9 mouse cellular contexts compared by ENCODE assay signal in genomic region chr12:69184342-69185295, GRCm38 (mm10). TPM values are rescaled to one million over a fixed set of nuclear protein-coding genes. Genes with fewer than 3 reads are reported as not detected.
DNase-seq lines count a peak whose midpoint lies in the region; ATAC-seq and TF ChIP-seq lines count a peak whose summit lies in the region.
"Had no signal": no experiment of that assay in that cellular context is flagged by ENCODE, and none has a peak within 500 bp of the region (broad histone marks: within the 10 kb centered on the region; RNA-seq: fewer than 3 reads in every experiment).

No protein-coding gene starts in this region.

- H3K9ac ChIP-seq in heart, embryonic 14.5 days (ENCODE audit: low read length), result peak overlapping the region; percentile 92
- peak overlapping the region; percentile 93 for H3K9ac ChIP-seq in lung, embryonic 16.5 days (ENCODE audit: low read length)

- H3K27ac ChIP-seq in heart, embryonic 14.5 days (replicated peaks in 1 of 2; ENCODE audit: control insufficient read depth in 1 of 2, insufficient read depth in 1 of 2, low read depth in 2 of 2, low read length in 2 of 2), result peak overlapping the region; percentile 89 to 90
- H3K27ac ChIP-seq in lung, embryonic 16.5 days (ENCODE audit: low read length), result peak overlapping the region; percentile 91

- ATAC-seq in activated CD4-positive, CD25-positive, alpha-beta regulatory T cell, adult 4 months, result peak; percentile 34
- peak; percentile 52 for ATAC-seq in erythroid progenitor cell, adult 5-6 weeks (replicated peaks; ENCODE audit: low FRiP score, poor library complexity, severe bottlenecking)
- peak; percentile 61 for ATAC-seq in heart, embryonic 14.5 days (ENCODE audit: insufficient number of reproducible peaks, insufficient read depth, low FRiP score, low read depth)
- ATAC-seq in lung, embryonic 16.5 days (ENCODE audit: low read depth), result peak; percentile 65
- ATAC-seq in neutrophil, adult 5-6 weeks (ENCODE audit: extremely low read depth, insufficient number of reproducible peaks, low FRiP score, poor library complexity, severe bottlenecking), result peak; percentile 21; the same call in 1 of the 2 replicates

- 3% methylated on average over 79 of the region's 86 CpGs for WGBS in heart, embryonic 14.5 days
- 1% methylated on average over 74 of the region's 86 CpGs for WGBS in lung, embryonic 16.5 days

- peak overlapping the region; percentile 96 for H3K4me2 ChIP-seq in heart, embryonic 14.5 days (ENCODE audit: low read length)
- H3K4me2 ChIP-seq in lung, embryonic 16.5 days (ENCODE audit: low read depth, low read length), result peak overlapping the region; percentile 98

- H3K36me3 ChIP-seq in E14TG2a.4 (ENCODE audit: insufficient read depth, low read length), result peaks cover 54% of the 10 kb centered on the region
- peaks cover 43% of the 10 kb centered on the region for H3K36me3 ChIP-seq in heart, embryonic 14.5 days (ENCODE audit: control insufficient read depth, insufficient read depth, low read length)
- H3K36me3 ChIP-seq in lung, embryonic 16.5 days (ENCODE audit: control insufficient read depth, insufficient read depth, low read length), result peaks cover 16% of the 10 kb centered on the region

- peak; percentile 68 for DNase-seq in kidney, postnatal 14 days
- DNase-seq in T-cell, adult 2 months (ENCODE audit: low spot score), result no peak

- H3K4me1 ChIP-seq in E14TG2a.4 (replicated peaks; ENCODE audit: low read depth, low read length), result peaks cover 58% of the 10 kb centered on the region
- peaks cover 6 to 19% of the 10 kb centered on the region in 2 experiments for H3K4me1 ChIP-seq in heart, embryonic 14.5 days (ENCODE audit: control insufficient read depth in 2 of 2, insufficient read depth in 2 of 2, low read length in 2 of 2)
- H3K4me1 ChIP-seq in lung, embryonic 16.5 days (replicated peaks; ENCODE audit: control insufficient read depth, insufficient read depth, low read length), result peaks cover 23% of the 10 kb centered on the region

- H3K4me3 ChIP-seq in E14TG2a.4 (replicated peaks; ENCODE audit: low read length), result peak overlapping the region; percentile 98
- H3K4me3 ChIP-seq in heart, embryonic 14.5 days (ENCODE audit: control insufficient read depth in 1 of 2, insufficient read depth in 1 of 2, low read depth in 1 of 2, low read length in 2 of 2), result peak overlapping the region; percentile 93 to 95
- peak overlapping the region; percentile 90 for H3K4me3 ChIP-seq in lung, embryonic 16.5 days (ENCODE audit: low read length)

- no peaks in the 10 kb centered on the region; the same call in 1 of the 2 replicates for H3K27me3 ChIP-seq in E14TG2a.4 (ENCODE audit: insufficient read depth, low read length)
- no peaks in the 10 kb centered on the region for H3K27me3 ChIP-seq in heart, embryonic 14.5 days (ENCODE audit: control insufficient read depth, insufficient read depth, low read length)
- H3K27me3 ChIP-seq in lung, embryonic 16.5 days (ENCODE audit: control insufficient read depth, insufficient read depth, low read depth, low read length), result no peaks in the 10 kb centered on the region

- H3K9me3 ChIP-seq in E14TG2a.4 (ENCODE audit: low read length), result no peaks in the 10 kb centered on the region
- H3K9me3 ChIP-seq in heart, embryonic 14.5 days (ENCODE audit: control insufficient read depth, low read length), result no peaks in the 10 kb centered on the region
- no peaks in the 10 kb centered on the region for H3K9me3 ChIP-seq in lung, embryonic 16.5 days (ENCODE audit: control insufficient read depth, low read length)

- TF ChIP-seq CTCF in E14TG2a.4 (conservative IDR thresholded peaks at IDR 0.05; ENCODE audit: low read length), result no peak

RNA-seq across cellular contexts. Expression of gene Mgat2, which starts 0.7 kb away (rescaled TPM):
- polyA plus RNA-seq in activated CD4-positive, CD25-positive, alpha-beta regulatory T cell, adult 4 months (2017; shearing (Covaris generic)), result 10 to 100 TPM; 23.3 to 23.5 TPM
- 19.3 and 19.5 TPM in 2 replicates for total RNA-seq in erythroid progenitor cell, adult 5-6 weeks (2015; ENCODE audit: low replicate concordance)
- total RNA-seq in erythroid progenitor cell, adult 5-6 weeks (2017; ENCODE audit: low replicate concordance), result 15.9 and 22.3 TPM in 2 replicates
- polyA plus RNA-seq in heart, embryonic 14.5 days (2014; fragmentation: Nextera tagmentation; extraction: Ambion mirVana), result 38.8 and 44.6 TPM in 2 replicates
- 39.1 and 40.6 TPM in 2 replicates for polyA plus RNA-seq in lung, embryonic 16.5 days (2015; fragmentation: Nextera tagmentation; extraction: Ambion mirVana)
- 44.6 and 47.5 TPM in 2 replicates for total RNA-seq in neutrophil, adult 5-6 weeks (2017)

RNA-seq across cellular contexts. Expression of gene Rpl36al, which starts 0.7 kb away (rescaled TPM):
- polyA plus RNA-seq in activated CD4-positive, CD25-positive, alpha-beta regulatory T cell, adult 4 months (2017; shearing (Covaris generic)), result 100 to 1,000 TPM; 638 to 650 TPM
- 169 and 235 TPM in 2 replicates for total RNA-seq in erythroid progenitor cell, adult 5-6 weeks (2015; ENCODE audit: low replicate concordance)
- total RNA-seq in erythroid progenitor cell, adult 5-6 weeks (2017; ENCODE audit: low replicate concordance), result 180 and 196 TPM in 2 replicates
- polyA plus RNA-seq in heart, embryonic 14.5 days (2014; fragmentation: Nextera tagmentation; extraction: Ambion mirVana), result 519 and 551 TPM in 2 replicates
- polyA plus RNA-seq in lung, embryonic 16.5 days (2015; fragmentation: Nextera tagmentation; extraction: Ambion mirVana), result 496 and 530 TPM in 2 replicates
- total RNA-seq in neutrophil, adult 5-6 weeks (2017), result 301 and 317 TPM in 2 replicates

RNA-seq across cellular contexts. Expression of gene Gm49383, which starts 12.3 kb away (rescaled TPM):
- 10 to 100 TPM in 1 of 2 experiments, 1 to 10 TPM in 1; 8.2 to 10.3 TPM for polyA plus RNA-seq in activated CD4-positive, CD25-positive, alpha-beta regulatory T cell, adult 4 months (2017; shearing (Covaris generic))
- 4.7 TPM in 1 of 2 replicates, not detected in the other for total RNA-seq in erythroid progenitor cell, adult 5-6 weeks (2015; ENCODE audit: low replicate concordance)
- 22.2 and 23.9 TPM in 2 replicates for total RNA-seq in erythroid progenitor cell, adult 5-6 weeks (2017; ENCODE audit: low replicate concordance)
- polyA plus RNA-seq in heart, embryonic 14.5 days (2014; fragmentation: Nextera tagmentation; extraction: Ambion mirVana), result 12.0 and 13.2 TPM in 2 replicates
- polyA plus RNA-seq in lung, embryonic 16.5 days (2015; fragmentation: Nextera tagmentation; extraction: Ambion mirVana), result 27.7 and 28.2 TPM in 2 replicates
- total RNA-seq in neutrophil, adult 5-6 weeks (2017), result 5.3 and 9.4 TPM in 2 replicates

RNA-seq across cellular contexts. Expression of gene Dnaaf2, which starts 13.6 kb away (rescaled TPM):
- 1 to 10 TPM; 3.3 to 5.2 TPM for polyA plus RNA-seq in activated CD4-positive, CD25-positive, alpha-beta regulatory T cell, adult 4 months (2017; shearing (Covaris generic))
- total RNA-seq in erythroid progenitor cell, adult 5-6 weeks (2015; ENCODE audit: low replicate concordance), result 2.5 and 10.9 TPM in 2 replicates
- 1.4 and 2.8 TPM in 2 replicates for total RNA-seq in erythroid progenitor cell, adult 5-6 weeks (2017; ENCODE audit: low replicate concordance)
- 6.7 and 7.7 TPM in 2 replicates for polyA plus RNA-seq in heart, embryonic 14.5 days (2014; fragmentation: Nextera tagmentation; extraction: Ambion mirVana)
- 8.0 and 10.0 TPM in 2 replicates for polyA plus RNA-seq in lung, embryonic 16.5 days (2015; fragmentation: Nextera tagmentation; extraction: Ambion mirVana)
- 0.74 and 0.93 TPM in 2 replicates for total RNA-seq in neutrophil, adult 5-6 weeks (2017)

RNA-seq across cellular contexts. Expression of gene Lrr1, which starts 16.0 kb away (rescaled TPM):
- polyA plus RNA-seq in activated CD4-positive, CD25-positive, alpha-beta regulatory T cell, adult 4 months (2017; shearing (Covaris generic)), result 1 to 10 TPM; 1.7 to 4.0 TPM
- 27.0 and 43.2 TPM in 2 replicates for total RNA-seq in erythroid progenitor cell, adult 5-6 weeks (2015; ENCODE audit: low replicate concordance)
- total RNA-seq in erythroid progenitor cell, adult 5-6 weeks (2017; ENCODE audit: low replicate concordance), result 24.3 and 24.6 TPM in 2 replicates
- 11.3 and 13.9 TPM in 2 replicates for polyA plus RNA-seq in heart, embryonic 14.5 days (2014; fragmentation: Nextera tagmentation; extraction: Ambion mirVana)
- polyA plus RNA-seq in lung, embryonic 16.5 days (2015; fragmentation: Nextera tagmentation; extraction: Ambion mirVana), result 26.2 and 28.2 TPM in 2 replicates
- not detected in 2 replicates for total RNA-seq in neutrophil, adult 5-6 weeks (2017)
- total RNA-seq: gastrocnemius, adult 8-10 months had no signal
